20 mouse cellular contexts compared by ENCODE assay signal in genomic region chr17:57245311-57245929, GRCm38 (mm10). TPM values are rescaled to one million over a fixed set of nuclear protein-coding genes. Genes with fewer than 3 reads are reported as not detected.
"Had no signal": no experiment of that assay in that cellular context is flagged by ENCODE, and none has a peak within 500 bp of the region (broad histone marks: within the 10 kb centered on the region; RNA-seq: fewer than 3 reads in every experiment).

No protein-coding gene starts in this region.

- DNase-seq: kidney, adult 9 months; kidney, postnatal 36 days; layer of hippocampus, adult 9-11 months; layer of hippocampus, postnatal 36 days; lung, adult 18-20 months; midbrain, embryonic 14.5 days; retina, postnatal 1 day; right cerebral cortex, postnatal 4 days; spleen, adult 18-20 months; thymus, adult 18-20 months; thymus, postnatal 14 days had no signal

- H3K9ac ChIP-seq: limb, embryonic 12.5 days; neural tube, embryonic 13.5 days had no signal

- H3K4me3 ChIP-seq: limb, embryonic 12.5 days; neural tube, embryonic 13.5 days had no signal

- H3K27ac ChIP-seq: kidney, postnatal 0 days; limb, embryonic 12.5 days; midbrain, embryonic 10.5 days; neural tube, embryonic 13.5 days had no signal

- H3K4me2 ChIP-seq: limb, embryonic 12.5 days had no signal

- H3K9me3 ChIP-seq: midbrain, embryonic 10.5 days; neural tube, embryonic 13.5 days had no signal

- H3K27me3 ChIP-seq: limb, embryonic 12.5 days; neural tube, embryonic 13.5 days had no signal

RNA-seq across cellular contexts. Expression of gene C3, which starts 17.5 kb away (rescaled TPM):
- polyA plus RNA-seq: midbrain, embryonic 10.5 days had no signal

RNA-seq across cellular contexts. Expression of gene Vav1, which starts 33.5 kb away (rescaled TPM):
- polyA plus RNA-seq: myocyte had no signal

RNA-seq across cellular contexts. Expression of gene Tnfsf14, which starts 51.4 kb away (rescaled TPM):
- total RNA-seq: layer of hippocampus, adult 18-20 months; layer of hippocampus, postnatal 36 days; left cerebral cortex, adult 8-10 months; left cerebral cortex, postnatal 25 days had no signal
- polyA plus RNA-seq: midbrain, embryonic 14.5 days; myocyte; neural tube, embryonic 13.5 days; stomach, embryonic 14.5 days had no signal
